Mouse (Mus musculus) liver, embryonic 11.5 days (tissue): ENCODE measurements at regions not wholly inside any gene's neighbourhood (a gene's known extent, or its start where the extent isn't known, plus 50 kb on each side); places are given as distances from the start of the nearest gene placed in this dataset.

Experiments used
- ATAC-seq: fragments of 200-750 bp; cut with Nextera tagmentation; replicated peaks from 2 replicates; pipeline ENCODE4 v1.8.0; 2017; ENCODE audit warnings: moderate number of reproducible peaks, mild to moderate bottlenecking, moderate TSS enrichment, moderate library complexity; ENCODE audit not compliant: low FRiP score
- DNase-seq: peaks from one replicate; pipeline ENCODE4 v3.0.0-alpha.2; 2017; ENCODE audit warnings: low spot score
- H3K27ac ChIP-seq: fragments of 300-500 bp; sonication (generic); 2 replicates; pipeline ENCODE4 v1.5.1; 2014; ENCODE audit warnings: mild to moderate bottlenecking, low read depth, low read length, control low read depth
- H3K27me3 ChIP-seq: fragments of 300-500 bp; sonication (generic); replicated peaks from 2 replicates; pipeline ENCODE4 v1.6.1; 2014; ENCODE audit warnings: low read length, mixed read lengths; ENCODE audit not compliant: control insufficient read depth, insufficient read depth
- H3K36me3 ChIP-seq: fragments of 300-500 bp; sonication (generic); 2 replicates; pipeline ENCODE4 v1.6.1; 2014; ENCODE audit warnings: mild to moderate bottlenecking, low read length, moderate library complexity, mixed read lengths; ENCODE audit not compliant: control insufficient read depth, insufficient read depth
- H3K4me1 ChIP-seq: fragments of 300-500 bp; sonication (generic); replicated peaks from 2 replicates; pipeline ENCODE4 v1.6.1; 2014; ENCODE audit warnings: low read length, mixed read lengths; ENCODE audit not compliant: control insufficient read depth, insufficient read depth
- H3K4me2 ChIP-seq: fragments of 300-500 bp; sonication (generic); 2 replicates; pipeline ENCODE4 v1.6.1; 2014; ENCODE audit warnings: mild to moderate bottlenecking, control low read depth, moderate library complexity
- H3K4me3 ChIP-seq: fragments of 300-500 bp; sonication (generic); 2 replicates; pipeline ENCODE4 v1.5.1; 2014; ENCODE audit warnings: low read depth, low read length, control low read depth
- H3K9ac ChIP-seq: fragments of 300-500 bp; sonication (generic); 2 replicates; pipeline ENCODE4 v1.6.1; 2014; ENCODE audit warnings: low read depth, low read length, control low read depth
- H3K9me3 ChIP-seq: fragments of 300-500 bp; sonication (generic); 2 replicates; pipeline ENCODE4 v1.6.1; 2016; ENCODE audit warnings: low read length, inconsistent platforms, mixed read lengths; ENCODE audit not compliant: control insufficient read depth
- WGBS: fragments of 180-500 bp; shearing (Covaris S2); extraction: QIAGEN DNeasy Blood & Tissue Kit; methylation state at CpG from one replicate; pipeline ENCODE4 v1.1.7; 2014; 5-methylcytosine and 5-hydroxymethylcytosine counted together

- DNase-seq (no peak), ATAC-seq (no peak)
- 34% methylated on average over 3 of the region's 3 CpGs for WGBS
- H3K36me3 ChIP-seq: no peaks in the 10 kb centered on the region
- H3K4me3 ChIP-seq: no peak overlapping the region
- no peak overlapping the region for H3K27ac ChIP-seq
- no peaks in the 10 kb centered on the region for H3K27me3 ChIP-seq
- H3K9me3 ChIP-seq: no peaks in the 10 kb centered on the region
- H3K4me2 ChIP-seq: no peak overlapping the region
- peaks cover 7% of the 10 kb centered on the region; the same call in 1 of the 2 replicates for H3K4me1 ChIP-seq
- no peak overlapping the region for H3K9ac ChIP-seq
Measured at GRCm38 (mm10) chr12:17493810-17494209, 50.8 kb upstream of the Odc1 start.
